Mouse (Mus musculus) hindbrain, postnatal 0 days (tissue): Measurements from ENCODE around the gene Tmem184b. TPM values are rescaled to one million over a fixed set of nuclear protein-coding genes. Genes with fewer than 3 reads are reported as not detected.
A peak's percentile ranks its signal among the peaks of the same experiment; 100 is the strongest.

Source experiments
- ATAC-seq: fragments of 200-750 bp; cut with Nextera tagmentation; 2 replicates; pipeline ENCODE4 v1.8.0; 2017; ENCODE audit warnings: mild to moderate bottlenecking, moderate TSS enrichment, moderate library complexity
- DNase-seq: peaks from one replicate; pipeline ENCODE4 v3.0.0-alpha.2; 2015; ENCODE audit warnings: low spot score
- H3K27ac ChIP-seq: fragments of 300-500 bp; sonication (generic); 2 replicates; pipeline ENCODE4 v1.5.1; 2014; ENCODE audit warnings: mild to moderate bottlenecking
- H3K27me3 ChIP-seq: fragments of 300-500 bp; sonication (generic); 2 replicates; pipeline ENCODE4 v1.6.1; 2014; ENCODE audit warnings: low read length, mixed read lengths; ENCODE audit not compliant: insufficient read depth
- H3K36me3 ChIP-seq: fragments of 300-500 bp; sonication (generic); 2 replicates; pipeline ENCODE4 v1.6.1; 2014; ENCODE audit warnings: low read length, mixed read lengths; ENCODE audit not compliant: insufficient read depth
- H3K4me1 ChIP-seq: fragments of 300-500 bp; sonication (generic); 2 replicates; pipeline ENCODE4 v1.6.1; 2014; ENCODE audit warnings: antibody characterized with exemption, low read length, mixed read lengths; ENCODE audit not compliant: insufficient read depth
- H3K4me2 ChIP-seq: fragments of 300-500 bp; sonication (generic); 2 replicates; pipeline ENCODE4 v1.6.1; 2014; ENCODE audit warnings: low read depth, mild to moderate bottlenecking, low read length, moderate library complexity, mixed read lengths
- H3K4me3 ChIP-seq: fragments of 300-500 bp; sonication (generic); 2 replicates; pipeline ENCODE4 v1.5.1; 2014; ENCODE audit warnings: low read length
- H3K9ac ChIP-seq: fragments of 300-500 bp; sonication (generic); replicated peaks from 2 replicates; pipeline ENCODE4 v1.6.1; 2014; ENCODE audit warnings: mild to moderate bottlenecking, low read length, moderate library complexity, mixed read lengths
- H3K9me3 ChIP-seq: fragments of 300-500 bp; sonication (generic); 2 replicates; pipeline ENCODE4 v1.6.1; 2016; ENCODE audit warnings: low read length, mixed read lengths
- CTCF ChIP-seq: IDR thresholded peaks from 2 replicates; pipeline ENCODE4 v1.5.1; 2016; ENCODE audit warnings: antibody characterized with exemption, control low read depth, low read depth
- WGBS: fragments of 180-500 bp; shearing (Covaris S2); extraction: QIAGEN DNeasy Blood & Tissue Kit; methylation state at CpG from one replicate; pipeline ENCODE4 v1.1.7; 2014; 5-methylcytosine and 5-hydroxymethylcytosine counted together
- polyA plus RNA-seq: library from polyadenylated mRNA; unstranded; fragments of >200 nt; fragmentation: Nextera tagmentation; extraction: Ambion mirVana; gene quantifications from 2 replicates; pipeline ENCODE4 v1.2.1, GENCODE M21; 2015
- total RNA-seq: library from RNA; depleted of rRNA; stranded (reverse); fragments of >200 nt; gene quantifications from 2 replicates; pipeline ENCODE4 v1.2.3, GENCODE M21; 2014

Tmem184b gene
- total and polyA plus RNA-seq, 2 experiments from 2014 or later: 31.6 to 72.4 TPM

GRCm38 (mm10) chr15:79380468-79381444, 22.6 kb downstream of the Tmem184b start:
- Histone ChIP-seq H3K9me3 (no peaks in the 10 kb centered on the region), H3K4me1 (peaks cover 3% of the 10 kb centered on the region; the same call in 1 of the 2 replicates), H3K4me2 (0 out of 2 replicates have a peak overlapping the region, but pooled peaks have one; percentile 10), H3K9ac (no peak overlapping the region), H3K27ac (peak overlapping the region; percentile 58; the same call in 1 of the 2 replicates), H3K27me3 (no peaks in the 10 kb centered on the region), H3K4me3 (no peak overlapping the region), H3K36me3 (peaks cover 16% of the 10 kb centered on the region; the same call in 1 of the 2 replicates)
- ATAC-seq (peak; percentile 61), DNase-seq (peak; percentile 80)
- whole genome bisulfite sequencing: 44% methylated on average over 21 of the region's 23 CpGs
- peak; percentile 83 for TF ChIP-seq CTCF

DNA sequence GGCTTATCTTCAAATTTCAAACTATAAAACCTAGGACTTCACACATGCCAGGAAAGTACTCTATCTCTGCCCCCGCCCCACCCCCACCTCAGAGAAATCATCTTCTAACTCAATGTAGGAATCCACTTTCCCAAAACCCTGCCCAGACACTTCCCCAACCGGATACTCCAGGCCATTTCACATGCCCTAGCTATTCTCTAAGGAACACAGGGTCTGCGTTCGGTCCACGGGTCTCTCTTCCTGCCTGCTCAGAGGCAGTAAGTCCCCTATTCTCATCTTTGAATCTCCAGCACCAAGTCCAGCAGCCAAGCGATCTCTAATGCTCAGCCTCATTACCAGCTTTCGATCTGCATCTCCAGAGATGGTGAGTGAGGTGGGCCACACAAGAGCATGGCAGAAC, 23.7 kb downstream of the Tmem184b start:
- Histone ChIP-seq H3K4me1 (peaks cover 3% of the 10 kb centered on the region; the same call in 1 of the 2 replicates), H3K27ac (peak overlapping the region; percentile 48; the same call in 1 of the 2 replicates), H3K9me3 (no peaks in the 10 kb centered on the region), H3K36me3 (peaks cover 16% of the 10 kb centered on the region; the same call in 1 of the 2 replicates), H3K9ac (no peak overlapping the region), H3K4me3 (no peak overlapping the region), H3K27me3 (no peaks in the 10 kb centered on the region), H3K4me2 (no peak overlapping the region)
- ATAC-seq: no peak
- 90% methylated on average over 7 of the region's 7 CpGs for WGBS
- TF ChIP-seq CTCF: no peak
- no peak for DNase-seq

DNA sequence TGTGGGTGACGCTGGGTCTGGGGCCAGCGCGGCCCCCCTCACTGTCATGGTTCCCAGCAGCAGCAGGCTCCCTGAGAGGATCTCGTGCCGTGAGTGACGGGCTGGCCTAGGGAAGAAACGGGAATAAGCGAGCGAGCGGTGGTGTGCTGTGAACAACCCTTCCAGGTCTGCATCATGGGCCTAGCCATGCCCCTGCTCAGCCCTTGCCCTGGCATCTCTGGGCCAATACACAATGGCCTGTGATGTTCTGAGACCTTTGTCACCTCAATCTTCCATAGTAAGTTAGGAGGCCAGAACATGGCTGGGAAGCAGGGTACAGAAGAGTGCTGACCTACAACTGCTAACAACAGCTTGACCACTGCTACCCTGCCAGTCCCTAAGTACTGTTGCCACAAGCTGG, 24.8 kb downstream of the Tmem184b start:
- DNase-seq (no peak), ATAC-seq (no peak)
- Histone ChIP-seq H3K27ac (no peak overlapping the region), H3K27me3 (no peaks in the 10 kb centered on the region), H3K4me1 (peaks cover 3% of the 10 kb centered on the region; the same call in 1 of the 2 replicates), H3K4me3 (no peak overlapping the region), H3K36me3 (peaks cover 23% of the 10 kb centered on the region; the same call in 1 of the 2 replicates), H3K9ac (no peak overlapping the region), H3K9me3 (no peaks in the 10 kb centered on the region), H3K4me2 (no peak overlapping the region)
- TF ChIP-seq CTCF: no peak
- 92% methylated on average over 10 of the region's 10 CpGs for WGBS

DNA sequence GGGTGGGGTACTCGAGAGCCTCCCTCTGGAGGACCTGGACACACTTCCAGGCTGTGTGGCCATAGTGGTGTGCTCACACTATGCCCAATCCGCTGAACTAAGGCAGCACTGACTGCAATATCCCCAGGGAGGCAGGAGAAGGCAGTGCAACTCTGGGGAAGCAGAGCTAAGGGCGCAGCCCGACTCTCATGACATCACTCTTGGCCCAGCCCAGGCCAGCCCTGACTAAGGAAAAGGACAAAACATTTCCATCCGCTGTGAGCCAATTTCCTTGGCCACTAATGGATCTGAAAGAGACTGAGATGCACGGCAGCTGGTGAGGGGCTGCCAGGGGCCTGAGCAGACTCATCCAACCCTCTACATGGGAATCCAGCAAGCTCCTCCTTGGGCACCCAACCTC, 25.7 kb downstream of the Tmem184b start:
- 75% methylated on average over 6 of the region's 6 CpGs for WGBS
- peak; percentile 45 for TF ChIP-seq CTCF
- Histone ChIP-seq H3K27me3 (no peaks in the 10 kb centered on the region), H3K4me1 (peaks cover 3% of the 10 kb centered on the region; the same call in 1 of the 2 replicates), H3K4me3 (no peak overlapping the region), H3K4me2 (no peak overlapping the region), H3K27ac (no peak overlapping the region), H3K9ac (no peak overlapping the region), H3K36me3 (peaks cover 30% of the 10 kb centered on the region; the same call in 1 of the 2 replicates), H3K9me3 (no peaks in the 10 kb centered on the region)
- ATAC-seq (peak; percentile 65), DNase-seq (peak; percentile 61)

GRCm38 (mm10) chr15:79374760-79375159, 28.6 kb downstream of the Tmem184b start:
- DNase-seq (no peak), ATAC-seq (no peak)
- TF ChIP-seq CTCF: no peak
- no peaks in the 10 kb centered on the region for H3K9me3 ChIP-seq
- H3K27ac ChIP-seq: no peak overlapping the region
- peaks cover 38% of the 10 kb centered on the region; the same call in 1 of the 2 replicates for H3K36me3 ChIP-seq
- H3K4me2 ChIP-seq: no peak overlapping the region
- H3K9ac ChIP-seq: no peak overlapping the region
- H3K27me3 ChIP-seq: no peaks in the 10 kb centered on the region
- no peak overlapping the region for H3K4me3 ChIP-seq
- no peaks in the 10 kb centered on the region for H3K4me1 ChIP-seq
- WGBS: 43% methylated on average over 3 of the region's 3 CpGs

DNA sequence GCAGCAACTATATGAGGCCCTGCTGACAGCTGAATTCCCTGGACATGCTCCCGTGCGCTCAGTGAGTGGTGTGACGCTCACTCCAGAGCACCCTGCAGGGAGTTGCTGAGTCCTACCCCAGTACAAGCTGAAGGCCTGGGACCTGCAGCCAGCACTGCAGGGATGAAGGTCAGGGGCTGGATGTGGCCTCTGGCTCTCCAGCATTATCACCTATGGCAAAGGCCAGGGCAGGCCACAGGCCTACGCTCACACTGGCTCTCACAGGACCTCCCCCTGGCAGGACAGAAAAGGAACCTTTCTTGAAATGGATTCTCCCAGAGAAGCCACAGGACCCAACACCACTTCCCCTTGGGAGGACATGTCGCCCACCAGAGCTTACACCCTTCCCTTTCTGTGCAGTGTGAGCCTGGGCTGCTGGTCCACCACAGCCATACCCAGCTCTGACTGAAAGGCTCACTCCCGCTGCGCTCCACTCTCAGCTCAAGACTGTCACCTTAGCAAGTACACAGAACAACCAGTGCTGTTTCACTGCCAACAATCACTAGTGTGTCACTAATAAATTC, 33.0 kb downstream of the Tmem184b start:
- no peaks in the 10 kb centered on the region for H3K27me3 ChIP-seq
- H3K36me3 ChIP-seq: peaks cover 53% of the 10 kb centered on the region
- H3K27ac ChIP-seq: no peak overlapping the region
- 62% methylated on average over 7 of the region's 7 CpGs for WGBS
- H3K9ac ChIP-seq: no peak overlapping the region; the same call in 1 of the 2 replicates
- no peak overlapping the region for H3K4me2 ChIP-seq
- H3K9me3 ChIP-seq: no peaks in the 10 kb centered on the region
- no peak overlapping the region for H3K4me3 ChIP-seq
- TF ChIP-seq CTCF: no peak
- no peak for DNase-seq
- no peak for ATAC-seq
- no peaks in the 10 kb centered on the region for H3K4me1 ChIP-seq
